Mouse (Mus musculus): ENCODE measurements around the gene Ptpru. TPM values are rescaled to one million over a fixed set of nuclear protein-coding genes. Genes with fewer than 3 reads are reported as not detected.

Gene Ptpru
- total and polyA plus RNA-seq, 3 experiments, result 0.38 TPM; not detected in 2

DNA sequence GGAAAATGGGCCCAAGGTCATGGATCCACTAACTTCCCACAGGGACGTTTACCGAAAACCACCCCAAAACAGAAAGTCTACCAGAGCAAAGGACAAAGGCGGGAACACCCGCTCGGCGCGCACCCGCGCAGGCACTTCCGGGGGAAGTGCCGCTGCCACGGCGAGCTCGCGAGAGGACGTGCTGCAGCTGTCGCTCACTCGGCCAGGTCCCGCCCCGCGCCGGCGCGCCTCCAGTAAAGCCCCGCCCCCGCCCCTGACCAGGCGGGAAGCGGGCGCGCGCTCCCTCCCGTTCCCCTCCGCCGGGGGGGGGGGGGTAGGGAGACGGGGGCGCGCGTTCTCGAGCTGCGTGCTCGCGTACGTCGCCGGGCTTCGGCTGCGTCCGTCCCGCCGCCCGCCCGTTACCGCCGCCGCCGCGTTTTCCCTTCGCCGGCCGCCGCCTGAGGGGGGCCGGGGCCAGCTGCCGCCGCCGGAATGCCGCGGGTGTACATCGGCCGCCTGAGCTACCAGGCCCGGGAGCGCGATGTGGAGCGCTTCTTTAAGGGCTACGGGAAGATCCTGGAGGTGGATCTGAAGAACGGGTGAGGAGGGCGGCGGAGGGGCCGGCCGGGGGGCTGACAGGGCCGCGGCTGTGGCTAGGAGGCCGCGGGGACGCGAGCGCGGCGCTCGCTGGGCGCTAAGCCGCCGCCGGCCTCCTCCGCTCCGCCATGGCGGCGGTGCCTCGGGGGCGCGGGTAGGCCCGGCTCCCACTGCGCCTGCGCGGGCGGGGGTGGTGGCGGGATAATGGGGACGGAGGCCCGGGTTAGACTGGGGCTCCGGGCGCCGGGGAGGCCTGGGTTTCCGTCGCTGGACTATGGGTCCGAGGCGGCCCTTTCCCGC lies 35.4 kb upstream of the Ptpru start, which contains the start of gene Srsf4:
Gene Srsf4 (plus strand): TSS at position 325 of the 876 bp plus-strand sequence.
- Histone ChIP-seq H3K9me3 (replicated peaks; ENCODE audit: low read length) (no peaks in the 10 kb centered on the region), H3K27ac (ENCODE audit: insufficient read depth, low read depth) (peak within 1 kb of the TSS; percentile 86), H3K79me2 (replicated peaks; ENCODE audit: control insufficient read depth, extremely low read depth, insufficient read depth, poor library complexity, severe bottlenecking) (peaks cover 43% of the 10 kb centered on the region), H3K9ac (ENCODE audit: insufficient read depth, low read depth) (peak within 1 kb of the TSS; percentile 99), H3K4me2 (ENCODE audit: insufficient read depth, low read depth, poor library complexity, severe bottlenecking) (peak within 1 kb of the TSS; percentile 93), H3K4me1 (ENCODE audit: control insufficient read depth in 1 of 2, insufficient read depth in 2 of 2) (peaks cover 3 to 33% of the 10 kb centered on the region in 2 experiments), H3K36me3 (replicated peaks in 1 of 2; ENCODE audit: control insufficient read depth in 1 of 2, insufficient read depth in 1 of 2, low read length in 1 of 2) (peaks cover 2 to 39% of the 10 kb centered on the region in 2 experiments), H3K4me3 (replicated peaks in 1 of 3; ENCODE audit: low read depth in 2 of 3, low read length in 2 of 3, poor library complexity in 1 of 3) (peak within 1 kb of the TSS; percentile 84 to 95 (median 89)), H3K27me3 (replicated peaks) (no peaks in the 10 kb centered on the region)
- DNase-seq (ENCODE audit: extremely low read depth), result peak; percentile 91
- in situ Hi-C loops (cut with MboI; ENCODE audit: low pct_ligation_motif_present, low pct_unique_long_range_greater_than_20kb, low sequenced_read_pairs) (no loop called here), dilution Hi-C loops (cut with MboI; ENCODE audit: extremely low pct_ligation_motif_present, extremely low pct_unique_long_range_greater_than_20kb, low sequenced_read_pairs) (no loop called here)
- no peak for TF ChIP-seq ZNF384 (IDR thresholded peaks at IDR 0.05; ENCODE audit: low read depth, low read length)
- no peak for TF ChIP-seq GABPA (IDR thresholded peaks at IDR 0.05; ENCODE audit: insufficient replicate concordance, low read depth, low read length)
- TF ChIP-seq SIN3A (IDR thresholded peaks at IDR 0.05; ENCODE audit: low read length), result peak; percentile 58
- no peak for TF ChIP-seq CHD1 (IDR thresholded peaks at IDR 0.05; ENCODE audit: low read depth, low read length)
- no peak for TF ChIP-seq ZC3H11A (IDR thresholded peaks at IDR 0.05; ENCODE audit: low read depth, low read length)
- TF ChIP-seq BHLHE40 (IDR thresholded peaks at IDR 0.05; ENCODE audit: low read depth, low read length), result no peak
- TF ChIP-seq ETS1 (conservative IDR thresholded peaks at IDR 0.05; ENCODE audit: low read depth, low read length), result no peak
- TF ChIP-seq NRF1 (IDR thresholded peaks at IDR 0.05; ENCODE audit: low read depth, low read length), result peak; percentile 90
- TF ChIP-seq IRF4 (IDR thresholded peaks at IDR 0.05; ENCODE audit: low read depth, low read length), result no peak; the same call in 1 of the 2 replicates
- peak; percentile 98 for TF ChIP-seq CHD2 (IDR thresholded peaks at IDR 0.05; ENCODE audit: low read length)
- TF ChIP-seq NELFE (IDR thresholded peaks at IDR 0.05; ENCODE audit: low read depth, low read length), result peak; percentile 91
- TF ChIP-seq SMC3 (IDR thresholded peaks at IDR 0.05; ENCODE audit: low read depth, low read length), result no peak
- no peak for TF ChIP-seq MAFK (IDR thresholded peaks at IDR 0.05; ENCODE audit: insufficient replicate concordance, low read length)
- TF ChIP-seq ELF1 (IDR thresholded peaks at IDR 0.05; ENCODE audit: low read depth, low read length), result peak; percentile 90
- peak; percentile 89 for TF ChIP-seq TBP (conservative IDR thresholded peaks at IDR 0.05; ENCODE audit: low read depth, low read length)
- TF ChIP-seq KAT2A (IDR thresholded peaks at IDR 0.05; ENCODE audit: insufficient replicate concordance, low read length), result 0 out of 2 replicates have a peak, but pooled peaks have one; percentile 80
- TF ChIP-seq RAD21 (IDR thresholded peaks at IDR 0.05; ENCODE audit: low read depth, low read length), result no peak
- TF ChIP-seq RCOR1 (conservative IDR thresholded peaks at IDR 0.05; ENCODE audit: low read depth, low read length), result no peak
- TF ChIP-seq ZMIZ1 (IDR thresholded peaks at IDR 0.05; ENCODE audit: low read depth, low read length), result no peak; the same call in 1 of the 2 replicates
- TF ChIP-seq UBTF (IDR thresholded peaks at IDR 0.05; ENCODE audit: low read depth, low read length), result peak; percentile 89
- peak; percentile 45; the same call in 1 of the 2 replicates for TF ChIP-seq POLR2AphosphoS2 (IDR thresholded peaks at IDR 0.05; ENCODE audit: low read depth, low read length)
- TF ChIP-seq USF2 (conservative IDR thresholded peaks at IDR 0.05; ENCODE audit: low read depth, low read length), result no peak
- TF ChIP-seq MXI1 (IDR thresholded peaks at IDR 0.05; ENCODE audit: low read depth, low read length), result peak; percentile 16; the same call in 1 of the 2 replicates
- TF ChIP-seq MAX (IDR thresholded peaks at IDR 0.05; ENCODE audit: low read length), result no peak
- TF ChIP-seq HCFC1 (IDR thresholded peaks at IDR 0.05; ENCODE audit: low read depth, low read length), result peak; percentile 79
- TF ChIP-seq E2F4 (IDR thresholded peaks at IDR 0.05; ENCODE audit: insufficient replicate concordance, low read depth, low read length), result peak; percentile 93; the same call in 1 of the 2 replicates
- no peak for TF ChIP-seq PAX5 (IDR thresholded peaks at IDR 0.05; ENCODE audit: low read length)
- TF ChIP-seq JUND (conservative IDR thresholded peaks at IDR 0.05; ENCODE audit: low read depth, low read length), result no peak
- no peak for TF ChIP-seq MAZ (IDR thresholded peaks at IDR 0.05; ENCODE audit: low read depth, low read length)
- no peak for TF ChIP-seq USF1 (IDR thresholded peaks at IDR 0.05; ENCODE audit: low read depth, low read length)
- TF ChIP-seq POLR2A (IDR thresholded peaks at IDR 0.05; ENCODE audit: low read depth, low read length), result peak; percentile 90
- no peak for TF ChIP-seq JUN (IDR thresholded peaks at IDR 0.05; ENCODE audit: insufficient read depth, low read depth, low read length)
- no peak for TF ChIP-seq ZKSCAN1 (IDR thresholded peaks at IDR 0.05; ENCODE audit: borderline replicate concordance, low read depth, low read length)
- TF ChIP-seq MYC (IDR thresholded peaks at IDR 0.05; ENCODE audit: low read depth, low read length), result no peak
- peak; percentile 89 for TF ChIP-seq TCF12 (IDR thresholded peaks at IDR 0.05; ENCODE audit: low read depth, low read length)
- TF ChIP-seq CTCF (conservative IDR thresholded peaks at IDR 0.05 in 1 of 2, IDR thresholded peaks at IDR 0.05 in 1 of 2; ENCODE audit: low read depth in 2 of 2, low read length in 2 of 2), result no peak
- TF ChIP-seq MEF2A (IDR thresholded peaks at IDR 0.05; ENCODE audit: borderline replicate concordance, low read depth, low read length), result no peak
- no peak for TF ChIP-seq EP300 (IDR thresholded peaks at IDR 0.05; ENCODE audit: low read length)
